24 mouse cellular contexts compared by ENCODE assay signal in the genomic region with DNA sequence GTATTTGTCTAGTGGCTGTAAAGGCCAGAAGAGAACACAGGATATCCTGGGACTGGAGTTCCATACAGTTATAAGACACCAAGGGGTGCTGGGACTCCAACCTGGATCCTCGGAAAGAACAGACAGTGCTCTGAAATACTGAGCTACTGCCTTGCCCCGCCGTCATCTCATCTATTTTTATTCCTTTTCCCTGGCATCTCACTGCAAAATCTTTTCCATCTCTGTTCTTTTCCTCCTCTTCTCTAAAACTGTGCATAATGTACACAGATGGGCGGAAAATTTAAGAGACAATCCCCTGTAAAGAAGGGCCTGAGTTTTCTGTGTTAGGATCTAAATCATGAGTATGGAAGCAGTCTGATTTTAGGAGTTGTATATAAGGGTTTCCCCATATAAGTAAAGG.
"Had no signal": no experiment of that assay in that cellular context is flagged by ENCODE, and none has a peak within 500 bp of the region (broad histone marks: within the 10 kb centered on the region; RNA-seq: fewer than 3 reads in every experiment).

No protein-coding gene starts in this region.

- DNase-seq: gastrocnemius, postnatal 14 days; gastrocnemius, postnatal 36 days; heart, adult 18-20 months; heart, postnatal 14 days; heart, postnatal 36 days; kidney, adult 11 months; kidney, adult 2 months; kidney, adult 9 months; kidney, postnatal 14 days; kidney, postnatal 36 days; left cerebral cortex, postnatal 4 days had no signal

- H3K4me2 ChIP-seq: heart, embryonic 13.5 days; heart, embryonic 15.5 days; hindbrain, embryonic 13.5 days; hindbrain, embryonic 15.5 days; kidney, embryonic 15.5 days; limb, embryonic 13.5 days; limb, embryonic 15.5 days; liver, embryonic 12.5 days had no signal

- H3K9ac ChIP-seq: heart, embryonic 13.5 days; heart, embryonic 15.5 days; hindbrain, embryonic 13.5 days; hindbrain, embryonic 15.5 days; kidney, embryonic 15.5 days; limb, embryonic 13.5 days; limb, embryonic 15.5 days; liver, embryonic 12.5 days; liver, embryonic 14.5 days had no signal

- H3K27me3 ChIP-seq: heart, embryonic 13.5 days; heart, embryonic 15.5 days; hindbrain, embryonic 13.5 days; hindbrain, embryonic 15.5 days; kidney, embryonic 15.5 days; limb, embryonic 13.5 days; limb, embryonic 15.5 days; liver, embryonic 12.5 days had no signal

- H3K36me3 ChIP-seq: heart, embryonic 10.5 days; heart, embryonic 15.5 days; hindbrain, embryonic 13.5 days; hindbrain, embryonic 15.5 days; kidney, embryonic 15.5 days; limb, embryonic 15.5 days; liver, embryonic 12.5 days had no signal

- H3K9me3 ChIP-seq: heart, embryonic 10.5 days; heart, embryonic 13.5 days; heart, embryonic 15.5 days; hindbrain, embryonic 13.5 days; hindbrain, embryonic 15.5 days; kidney, embryonic 15.5 days; limb, embryonic 13.5 days; limb, embryonic 15.5 days; liver, embryonic 12.5 days had no signal

- ATAC-seq: hindbrain, postnatal 0 days; intestine, embryonic 16.5 days; liver, embryonic 12.5 days had no signal

- H3K4me3 ChIP-seq: heart, embryonic 10.5 days; heart, embryonic 13.5 days; heart, embryonic 15.5 days; hindbrain, embryonic 13.5 days; hindbrain, embryonic 15.5 days; kidney, embryonic 15.5 days; limb, embryonic 13.5 days; limb, embryonic 15.5 days; liver, embryonic 12.5 days had no signal

- H3K27ac ChIP-seq: heart, embryonic 10.5 days; heart, embryonic 13.5 days; heart, embryonic 15.5 days; hindbrain, embryonic 13.5 days; hindbrain, embryonic 15.5 days; hindbrain, postnatal 0 days; kidney, embryonic 15.5 days; kidney, postnatal 0 days; limb, embryonic 13.5 days; limb, embryonic 15.5 days; liver, embryonic 12.5 days; liver, embryonic 14.5 days had no signal
